Mouse (Mus musculus) MEL (cell line): ENCODE results near the gene Srrm3. TPM values are rescaled to one million over a fixed set of nuclear protein-coding genes. Genes with fewer than 3 reads are reported as not detected.
A peak's percentile ranks its signal among the peaks of the same experiment; 100 is the strongest.

Source experiments
- DNase-seq: peaks from one replicate; pipeline ENCODE4 v3.0.0; 2011; ENCODE audit warnings: low read depth, low spot score
- H3K27ac ChIP-seq: 2 replicates; pipeline ENCODE4 v1.5.1; 2012; ENCODE audit warnings: low read depth, mild to moderate bottlenecking, control low read depth, low read length, moderate library complexity; ENCODE audit not compliant: control insufficient read depth
- H3K27me3 ChIP-seq, 2 experiments: fragments of 150-350 bp in 1 of 2; sonication (generic) in 1 of 2; 2 replicates each; pipeline ENCODE4 v1.6.1; 2012; ENCODE audit warnings: low read length in 2 of 2, mild to moderate bottlenecking in 2 of 2, improper control_type of control experiment in 1 of 2, moderate library complexity in 1 of 2; ENCODE audit not compliant: insufficient read depth in 2 of 2, control insufficient read depth in 1 of 2
- H3K36me3 ChIP-seq, 2 experiments: 2 replicates each; pipeline ENCODE4 v1.6.1; 2012 to 2014; ENCODE audit warnings: low read length in 2 of 2, improper control_type of control experiment in 1 of 2, inconsistent platforms in 1 of 2, mild to moderate bottlenecking in 1 of 2; ENCODE audit not compliant: insufficient read depth in 2 of 2, control insufficient read depth in 1 of 2
- H3K4me1 ChIP-seq, 2 experiments: fragments of 150-350 bp in 1 of 2; sonication (generic) in 1 of 2; 2 replicates each; pipeline ENCODE4 v1.6.1; 2012; ENCODE audit warnings: low read length in 2 of 2, improper control_type of control experiment in 1 of 2, mild to moderate bottlenecking in 1 of 2; ENCODE audit not compliant: insufficient read depth in 2 of 2, control insufficient read depth in 1 of 2
- H3K4me3 ChIP-seq, 2 experiments: fragments of 150-350 bp in 1 of 2; sonication (generic) in 1 of 2; 2 replicates each; pipeline ENCODE4 v1.5.1; 2012; ENCODE audit warnings: low read depth in 2 of 2, low read length in 2 of 2, mild to moderate bottlenecking in 2 of 2, moderate library complexity in 2 of 2, control low read depth in 1 of 2, improper control_type of control experiment in 1 of 2; ENCODE audit not compliant: control insufficient read depth in 1 of 2, insufficient read depth in 1 of 2
- H3K79me2 ChIP-seq: 2 replicates; pipeline ENCODE4 v1.6.1; 2012; ENCODE audit warnings: mild to moderate bottlenecking, low read length, moderate library complexity; ENCODE audit not compliant: control insufficient read depth, poor library complexity, insufficient read depth
- H3K9ac ChIP-seq: 2 replicates; pipeline ENCODE4 v1.6.1; 2012; ENCODE audit warnings: low read depth, mild to moderate bottlenecking, control low read depth, low read length, moderate library complexity; ENCODE audit not compliant: control insufficient read depth, poor library complexity, severe bottlenecking
- H3K9me3 ChIP-seq: fragments of 150-350 bp; sonication (generic); replicated peaks from 2 replicates; pipeline ENCODE4 v1.6.1; 2012; ENCODE audit warnings: mild to moderate bottlenecking, low read length, improper control_type of control experiment, moderate library complexity; ENCODE audit not compliant: insufficient read depth
- CHD1 ChIP-seq: IDR thresholded peaks from 2 replicates; pipeline ENCODE4 v1.6.1; 2012; ENCODE audit warnings: low read depth, mild to moderate bottlenecking, inconsistent platforms, low read length, improper control_type of control experiment
- CHD2 ChIP-seq: IDR thresholded peaks from 2 replicates; pipeline ENCODE4 v1.6.1; 2011; ENCODE audit warnings: low read length, improper control_type of control experiment
- CTCF ChIP-seq, 3 experiments: IDR thresholded peaks in 2 of 3; conservative IDR thresholded peaks in 1 of 3; 2 replicates each; pipeline ENCODE4 v1.5.1; 2011 to 2012; ENCODE audit warnings: low read length in 3 of 3, low read depth in 2 of 3, mild to moderate bottlenecking in 2 of 3, improper control_type of control experiment in 1 of 3, inconsistent platforms in 1 of 3, mixed read lengths in 1 of 3, moderate library complexity in 1 of 3; ENCODE audit not compliant: control insufficient read depth in 1 of 3, insufficient read depth in 1 of 3, poor library complexity in 1 of 3, severe bottlenecking in 1 of 3
- ELF1 ChIP-seq: IDR thresholded peaks from 2 replicates; pipeline ENCODE4 v1.6.1; 2014; ENCODE audit warnings: low read depth, mild to moderate bottlenecking, inconsistent platforms, low read length, improper control_type of control experiment, moderate library complexity
- EP300 ChIP-seq, 2 experiments: IDR thresholded peaks; 2 replicates each; pipeline ENCODE4 v1.6.1; 2011; ENCODE audit warnings: improper control_type of control experiment in 2 of 2, low read length in 2 of 2, low read depth in 1 of 2, mild to moderate bottlenecking in 1 of 2
- GABPA ChIP-seq: IDR thresholded peaks from 2 replicates; pipeline ENCODE4 v1.6.1; 2012; ENCODE audit warnings: low read depth, mild to moderate bottlenecking, inconsistent platforms, low read length, improper control_type of control experiment, moderate library complexity
- GATA1 ChIP-seq: IDR thresholded peaks from 2 replicates; pipeline ENCODE4 v1.6.1; 2011; ENCODE audit warnings: low read depth, low read length, improper control_type of control experiment
- HCFC1 ChIP-seq: IDR thresholded peaks from 2 replicates; pipeline ENCODE4 v1.6.1; 2012; ENCODE audit warnings: low read depth, mild to moderate bottlenecking, inconsistent platforms, low read length, improper control_type of control experiment, moderate library complexity
- JUND ChIP-seq: IDR thresholded peaks from 2 replicates; pipeline ENCODE4 v1.6.1; 2011; ENCODE audit warnings: low read depth, mild to moderate bottlenecking, improper control_type of control experiment, low read length
- MAX ChIP-seq: IDR thresholded peaks from 2 replicates; pipeline ENCODE4 v1.6.1; 2011; ENCODE audit warnings: low read length, improper control_type of control experiment
- MAZ ChIP-seq: IDR thresholded peaks from 2 replicates; pipeline ENCODE4 v1.6.1; 2012; ENCODE audit warnings: low read depth, mild to moderate bottlenecking, inconsistent platforms, low read length, improper control_type of control experiment
- MEF2A ChIP-seq: IDR thresholded peaks from 2 replicates; pipeline ENCODE4 v1.6.1; 2014; ENCODE audit warnings: low read depth, mild to moderate bottlenecking, inconsistent platforms, low read length, improper control_type of control experiment; ENCODE audit not compliant: poor library complexity, insufficient replicate concordance, severe bottlenecking; ENCODE audit errors: extremely low read depth
- MYB ChIP-seq: IDR thresholded peaks from 2 replicates; pipeline ENCODE4 v1.6.1; 2011; ENCODE audit warnings: mild to moderate bottlenecking, low read depth, low read length, improper control_type of control experiment
- POLR2A ChIP-seq, 2 experiments: IDR thresholded peaks; 2 replicates each; pipeline ENCODE4 v1.6.1; 2011 to 2012; ENCODE audit warnings: low read length in 2 of 2, mild to moderate bottlenecking in 2 of 2, control low read depth in 1 of 2, improper control_type of control experiment in 1 of 2, low read depth in 1 of 2, moderate library complexity in 1 of 2; ENCODE audit not compliant: control insufficient read depth in 1 of 2, insufficient read depth in 1 of 2, poor library complexity in 1 of 2
- POLR2AphosphoS2 ChIP-seq: IDR thresholded peaks from 2 replicates; pipeline ENCODE4 v1.6.1; 2011; ENCODE audit warnings: low read length, improper control_type of control experiment
- POLR2AphosphoS5 ChIP-seq: IDR thresholded peaks from 2 replicates; pipeline ENCODE4 v1.6.1; 2012; ENCODE audit warnings: low read depth, borderline replicate concordance, mild to moderate bottlenecking, inconsistent platforms, low read length, moderate library complexity, mixed read lengths
- RAD21 ChIP-seq: IDR thresholded peaks from 2 replicates; pipeline ENCODE4 v1.6.1; 2011; ENCODE audit warnings: mild to moderate bottlenecking, low read depth, low read length, improper control_type of control experiment
- SIN3A ChIP-seq: IDR thresholded peaks from 2 replicates; pipeline ENCODE4 v1.6.1; 2012; ENCODE audit warnings: low read length, improper control_type of control experiment, inconsistent platforms
- TBP ChIP-seq: IDR thresholded peaks from 2 replicates; pipeline ENCODE4 v1.8.0; 2011; ENCODE audit warnings: low read depth, low read length, improper control_type of control experiment
- TCF12 ChIP-seq: IDR thresholded peaks from 2 replicates; pipeline ENCODE4 v1.6.1; 2014; ENCODE audit warnings: low read depth, mild to moderate bottlenecking, inconsistent platforms, low read length, improper control_type of control experiment, moderate library complexity
- UBTF ChIP-seq: IDR thresholded peaks from 2 replicates; pipeline ENCODE4 v1.6.1; 2012; ENCODE audit warnings: low read depth, mild to moderate bottlenecking, inconsistent platforms, low read length, improper control_type of control experiment, moderate library complexity, borderline replicate concordance; ENCODE audit not compliant: insufficient read depth
- USF1 ChIP-seq: IDR thresholded peaks from 2 replicates; pipeline ENCODE4 v1.6.1; 2014; ENCODE audit warnings: low read depth, mild to moderate bottlenecking, inconsistent platforms, low read length, improper control_type of control experiment, moderate library complexity
- USF2 ChIP-seq, 2 experiments: IDR thresholded peaks; 2 replicates each; pipeline ENCODE4 v1.6.1; 2011 to 2012; ENCODE audit warnings: improper control_type of control experiment in 2 of 2, low read length in 2 of 2, borderline replicate concordance in 1 of 2, inconsistent platforms in 1 of 2, low read depth in 1 of 2, mild to moderate bottlenecking in 1 of 2; ENCODE audit not compliant: insufficient read depth in 1 of 2
- ZC3H11A ChIP-seq: IDR thresholded peaks from 2 replicates; pipeline ENCODE4 v1.6.1; 2012; ENCODE audit warnings: low read depth, mild to moderate bottlenecking, inconsistent platforms, low read length, improper control_type of control experiment
- ZMIZ1 ChIP-seq: IDR thresholded peaks from 2 replicates; pipeline ENCODE4 v1.6.1; 2012; ENCODE audit warnings: low read depth, mild to moderate bottlenecking, inconsistent platforms, low read length, improper control_type of control experiment, moderate library complexity
- ZNF384 ChIP-seq: IDR thresholded peaks from 2 replicates; pipeline ENCODE4 v1.6.1; 2012; ENCODE audit warnings: low read depth, mild to moderate bottlenecking, inconsistent platforms, low read length, improper control_type of control experiment
- polyA plus RNA-seq, 2 experiments: library from polyadenylated mRNA; stranded (reverse) in 1 of 2; unstranded in 1 of 2; fragments of >175 nt in 1 of 2; fragments of >200 nt in 1 of 2; gene quantifications; 2 replicates each; pipeline versions ENCODE4 v1.2.1 to v1.2.4; 2012; ENCODE audit warnings: low replicate concordance in 2 of 2, low read depth in 1 of 2; ENCODE audit not compliant: insufficient read length in 2 of 2, insufficient read depth in 1 of 2, missing spikeins in 1 of 2
- total RNA-seq: library from RNA; depleted of rRNA; stranded (reverse); fragments of 300-350 nt; gene quantifications from 2 replicates; pipeline ENCODE4 v1.2.3, GENCODE M21; 2012

The Srrm3 gene
- total and polyA plus RNA-seq, 3 experiments = not detected

GRCm38 (mm10) chr5:135851481-135851880, 44.8 kb downstream of the Srrm3 start:
- no peaks in the 10 kb centered on the region for H3K36me3 ChIP-seq
- no peaks in the 10 kb centered on the region for H3K79me2 ChIP-seq
- H3K4me3 ChIP-seq = no peak overlapping the region
- no peaks in the 10 kb centered on the region for H3K4me1 ChIP-seq
- 0 out of 4 replicates have a peak, but pooled peaks cover 0 to 1% of the 10 kb centered on the region in 2 experiments for H3K27me3 ChIP-seq
- no peak overlapping the region for H3K9ac ChIP-seq
- no peak for TF ChIP-seq POLR2AphosphoS2
- TF ChIP-seq ZMIZ1 = no peak
- no peak for TF ChIP-seq HCFC1
- TF ChIP-seq USF1 = no peak
- no peak for TF ChIP-seq SIN3A
- TF ChIP-seq ZNF384 = no peak
- no peak for TF ChIP-seq TCF12
- no peak for TF ChIP-seq TBP
- TF ChIP-seq GATA1 = no peak
- TF ChIP-seq RAD21 = no peak
- no peak for TF ChIP-seq JUND
- DNase-seq = no peak
- no peak overlapping the region for H3K27ac ChIP-seq
- H3K9me3 ChIP-seq = no peaks in the 10 kb centered on the region

- Histone ChIP-seq H3K79me2 (no peaks in the 10 kb centered on the region), H3K27me3 (peaks cover 0 to 3% of the 10 kb centered on the region in 2 experiments; a peak in 2 of 4 replicates), H3K4me3 (no peak overlapping the region), H3K27ac (no peak overlapping the region), H3K9me3 (no peaks in the 10 kb centered on the region), H3K36me3 (no peaks in the 10 kb centered on the region), H3K4me1 (no peaks in the 10 kb centered on the region), H3K9ac (no peak overlapping the region)
- TF ChIP-seq CHD2 = no peak
- no peak for TF ChIP-seq ZC3H11A
- TF ChIP-seq UBTF = no peak
- DNase-seq = peak; percentile 13
Observed at GRCm38 (mm10) chr5:135852421-135852820, 45.7 kb downstream of the Srrm3 start.

- Histone ChIP-seq H3K27ac (no peak overlapping the region), H3K79me2 (no peaks in the 10 kb centered on the region), H3K9ac (no peak overlapping the region), H3K9me3 (no peaks in the 10 kb centered on the region), H3K27me3 (peaks cover 0 to 12% of the 10 kb centered on the region in 2 experiments; a peak in 2 of 4 replicates), H3K36me3 (no peaks in the 10 kb centered on the region), H3K4me1 (no peaks in the 10 kb centered on the region), H3K4me3 (no peak overlapping the region)
- DNase-seq = no peak
- TF ChIP-seq MAZ (no peak), UBTF (no peak), MAX (no peak), CTCF (IDR thresholded peaks at IDR 0.05 in 2 of 3, conservative IDR thresholded peaks at IDR 0.05 in 1 of 3; ENCODE audit: control insufficient read depth in 1 of 3, insufficient read depth in 1 of 3, low read depth in 2 of 3, low read length in 3 of 3, poor library complexity in 1 of 3, severe bottlenecking in 1 of 3) (no peak), ZC3H11A (no peak), POLR2AphosphoS5 (no peak), MEF2A (no peak), CHD2 (no peak), USF2 (IDR thresholded peaks at IDR 0.05; ENCODE audit: borderline replicate concordance in 1 of 2, insufficient read depth in 1 of 2, low read depth in 1 of 2, low read length in 2 of 2) (no peak), GATA1 (no peak), EP300 (IDR thresholded peaks at IDR 0.05; ENCODE audit: low read depth in 1 of 2, low read length in 2 of 2) (no peak), ELF1 (no peak), POLR2A (IDR thresholded peaks at IDR 0.05; ENCODE audit: control insufficient read depth in 1 of 2, insufficient read depth in 1 of 2, low read depth in 1 of 2, low read length in 2 of 2, poor library complexity in 1 of 2) (no peak), GABPA (no peak), MYB (no peak), CHD1 (no peak)
Observed at GRCm38 (mm10) chr5:135853731-135854130, 47.0 kb downstream of the Srrm3 start.
